Mouse (Mus musculus): ENCODE measurements around the gene A930017K11Rik. TPM values are rescaled to one million over a fixed set of nuclear protein-coding genes. Genes with fewer than 3 reads are reported as not detected.

A930017K11Rik gene
- total RNA-seq, 2 experiments from 2014 or later = not detected

GRCm38 (mm10) chr17:25959630-25960467 lies 7.5 kb upstream of the A930017K11Rik start:
- no peak for DNase-seq
- intact Hi-C loops (cut with DNase I) = no loop called here

- intact Hi-C loops (cut with DNase I) = no loop called here
These were observed 6.6 kb upstream of the A930017K11Rik start for GRCm38 (mm10) chr17:25958771-25959494.

GRCm38 (mm10) chr17:25957586-25958051 lies 5.3 kb upstream of the A930017K11Rik start:
- DNase-seq = peak; percentile 93
- intact Hi-C loops (cut with DNase I) = no loop called here

More at GRCm38 (mm10) chr17:25958771-25959494, 6.6 kb upstream of the A930017K11Rik start:
- DNase-seq = peak; percentile 69

DNA sequence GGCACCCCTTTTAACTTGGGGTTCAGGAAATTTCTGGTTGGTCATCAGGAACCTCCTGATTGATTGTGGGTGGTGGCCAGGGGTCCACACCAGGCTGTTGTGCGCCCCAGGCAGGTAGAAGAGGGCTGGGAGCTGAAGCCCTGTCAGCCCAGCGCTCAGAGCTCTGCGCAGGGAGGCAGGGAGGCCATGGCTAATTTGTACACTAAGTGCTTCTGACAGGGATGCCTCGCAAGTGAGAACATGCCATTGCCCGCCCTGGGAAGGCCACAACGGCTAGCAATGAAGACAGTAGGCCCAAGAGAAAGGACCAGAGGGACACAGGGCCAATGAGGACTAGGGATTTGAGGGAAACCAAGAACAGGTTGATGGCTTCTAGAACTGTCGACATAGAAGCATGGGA lies 4.3 kb upstream of the A930017K11Rik start:
- intact Hi-C loops (cut with DNase I) = no loop called here
- peak; percentile 58 for DNase-seq

GRCm38 (mm10) chr17:25956201-25956600 lies 3.8 kb upstream of the A930017K11Rik start:
- peak; percentile 89 for DNase-seq
- intact Hi-C loops (cut with DNase I) = no loop called here

DNA sequence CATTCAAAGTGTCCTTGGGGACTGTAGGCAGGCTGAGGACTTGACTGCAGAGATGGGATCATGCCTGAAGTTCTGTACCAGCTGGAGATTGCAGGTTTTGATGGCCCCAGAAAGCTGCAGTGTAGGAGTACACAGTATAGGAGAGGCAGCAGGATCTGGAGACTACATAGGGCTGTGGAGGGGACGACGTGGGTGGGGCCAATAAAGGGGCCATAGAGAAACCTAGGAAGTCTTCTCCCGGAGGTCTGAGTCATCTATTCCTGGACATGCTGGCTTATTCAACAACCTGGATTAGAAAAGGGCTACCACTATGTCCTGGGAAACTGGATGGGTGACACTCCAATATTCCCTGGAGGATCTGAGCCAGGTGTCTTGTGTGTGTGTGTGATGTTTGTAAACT lies 3.4 kb upstream of the A930017K11Rik start:
- intact Hi-C loops (cut with DNase I) = no loop called here
- no peak for DNase-seq

DNA sequence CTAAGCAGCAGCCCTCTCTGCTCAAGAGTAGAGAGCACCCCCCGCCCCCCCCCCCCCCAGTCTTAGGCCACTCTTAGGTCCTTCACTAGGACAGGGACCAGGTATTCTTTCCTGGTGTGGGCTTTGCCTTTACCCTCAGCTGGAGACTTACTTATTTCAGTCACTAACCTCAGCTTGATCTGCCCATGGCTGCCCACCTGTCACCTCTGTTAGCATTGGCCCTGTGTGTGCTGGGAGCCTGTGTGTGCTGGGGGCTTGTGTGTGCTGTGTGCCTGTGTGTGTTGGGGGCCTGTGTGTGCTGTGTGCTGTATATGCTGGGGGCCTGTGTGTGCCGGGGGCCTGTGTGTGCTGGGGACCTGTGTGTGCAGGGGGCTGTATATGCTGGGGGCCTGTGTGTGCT lies 2.3 kb upstream of the A930017K11Rik start:
- intact Hi-C loops (cut with DNase I) = no loop called here
- DNase-seq = no peak

- intact Hi-C loops (cut with DNase I) = no loop called here
- DNase-seq = peak; percentile 69
These were observed 796 bp upstream of the A930017K11Rik start for GRCm38 (mm10) chr17:25953161-25953560.

DNA sequence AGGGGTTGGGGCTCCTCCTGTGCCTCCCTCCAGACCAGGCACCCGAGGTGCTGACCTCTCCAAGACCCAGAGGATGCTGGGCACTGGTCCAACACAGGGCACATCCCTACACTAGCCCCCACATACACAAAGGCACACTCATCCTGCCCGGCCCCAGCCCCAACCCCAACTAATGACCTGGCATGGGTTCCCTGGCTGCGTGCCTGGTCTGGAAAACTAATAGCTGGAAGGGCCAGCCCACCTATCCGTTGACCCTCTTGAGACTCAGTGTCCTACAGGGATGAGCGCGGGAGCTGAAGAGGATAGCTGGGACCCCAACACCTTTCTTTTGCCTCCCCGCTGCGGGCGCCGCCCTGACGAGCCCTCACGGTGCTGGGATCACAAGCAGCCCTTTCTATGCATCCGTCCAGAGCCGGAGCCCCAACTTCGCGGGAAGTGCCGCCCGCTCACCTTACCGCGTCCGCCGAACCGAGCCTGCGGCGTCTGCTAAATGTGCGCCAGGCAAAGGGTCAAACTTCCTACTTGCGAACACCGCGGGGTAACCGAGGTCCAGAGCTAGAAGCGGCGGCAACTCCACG lies 1.1 kb downstream of the A930017K11Rik start:
- intact Hi-C loops (cut with DNase I) = no loop called here
- DNase-seq = peak; percentile 67

DNA sequence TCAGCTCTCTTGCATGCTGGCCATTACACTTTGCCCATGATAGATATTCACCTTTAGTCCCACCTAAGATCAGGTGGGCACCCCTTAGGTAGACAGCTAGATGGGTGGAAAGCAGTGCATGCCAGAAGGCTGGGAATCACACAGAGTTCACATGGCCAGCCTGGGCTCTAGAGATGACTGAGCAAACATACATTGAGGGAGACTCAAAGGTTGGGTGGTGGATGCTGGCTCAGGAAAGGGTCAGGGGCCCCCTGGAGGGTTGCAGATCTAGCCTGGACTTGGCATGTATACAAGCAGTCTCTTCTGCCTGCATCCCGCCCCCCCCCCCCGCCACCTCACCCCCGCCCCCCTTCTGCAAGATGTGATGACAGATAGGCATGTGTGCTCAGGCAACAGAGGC lies 1.7 kb downstream of the A930017K11Rik start:
- intact Hi-C loops (cut with DNase I) = no loop called here

DNA sequence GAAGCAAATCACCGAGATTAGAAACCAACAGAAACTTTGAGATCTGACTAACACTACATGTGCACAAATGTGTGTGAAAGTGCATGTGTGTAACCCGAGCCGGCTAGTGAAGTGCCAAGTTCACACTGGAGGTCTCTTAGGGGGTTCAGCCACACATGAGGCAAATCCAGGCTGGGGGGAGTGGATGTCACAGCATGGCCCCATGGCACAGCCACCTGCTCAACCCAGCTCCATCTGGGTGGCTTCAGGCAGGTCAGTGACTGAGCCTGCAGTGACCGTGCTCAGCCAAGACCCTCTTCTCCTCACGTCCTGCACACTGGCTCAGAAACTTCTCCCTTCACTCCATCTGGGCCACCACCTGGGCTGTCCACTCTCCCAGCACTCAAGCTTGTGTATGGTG lies 2.4 kb downstream of the A930017K11Rik start:
- peak; percentile 61 for DNase-seq
- intact Hi-C loops (cut with DNase I) = no loop called here

More for the DNA sequence above, 1.7 kb downstream of the A930017K11Rik start:
- no peak for DNase-seq

GRCm38 (mm10) chr17:25948051-25948450 lies 4.3 kb downstream of the A930017K11Rik start:
- peak; percentile 55 for DNase-seq
- intact Hi-C loops (cut with DNase I) = no loop called here

- no peak for DNase-seq
- intact Hi-C loops (cut with DNase I) = no loop called here
These were observed 4.8 kb downstream of the A930017K11Rik start for GRCm38 (mm10) chr17:25947576-25947975.

DNA sequence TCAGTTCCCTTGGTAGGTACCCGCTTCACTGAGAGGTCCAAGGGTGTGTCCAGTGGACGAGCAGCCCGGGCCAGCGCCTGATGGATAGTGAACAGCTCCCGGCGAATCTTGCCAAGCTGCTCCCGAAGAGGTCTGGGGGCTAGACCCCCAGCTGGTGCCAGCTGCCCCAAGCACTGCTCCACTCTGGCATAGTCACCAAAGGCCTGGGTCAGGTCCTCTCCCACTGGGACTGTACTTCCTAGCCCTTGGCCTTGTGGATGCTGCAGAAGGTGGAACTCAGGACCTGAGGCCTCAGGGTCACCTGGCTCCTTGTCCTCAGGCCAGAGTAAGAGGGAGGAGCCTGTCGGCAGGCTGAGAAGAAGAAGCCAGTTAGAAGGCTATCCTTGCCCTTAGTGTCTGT lies 5.5 kb downstream of the A930017K11Rik start:
- no peak for DNase-seq
- intact Hi-C loops (cut with DNase I) = no loop called here

DNA sequence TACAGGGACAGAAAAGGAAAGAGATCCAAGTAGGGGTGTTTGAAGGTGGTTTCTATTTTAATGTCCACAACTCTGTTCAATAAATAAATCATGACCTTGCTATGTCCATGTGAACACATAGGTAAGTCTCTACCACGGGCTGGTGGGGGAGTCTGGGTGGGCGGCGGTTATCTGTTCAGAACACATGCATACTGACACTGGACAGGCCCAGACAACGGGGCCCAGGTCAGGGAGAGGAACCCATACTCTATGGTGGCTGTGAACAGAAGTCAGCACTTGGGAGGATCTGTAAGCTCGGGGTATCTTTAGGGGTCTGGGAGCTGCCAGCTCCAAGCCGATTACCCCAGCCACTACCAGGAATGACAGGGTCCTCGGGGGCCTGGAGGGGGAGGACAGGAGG lies 6.0 kb downstream of the A930017K11Rik start:
- intact Hi-C loops (cut with DNase I) = no loop called here
- DNase-seq = no peak

- intact Hi-C loops (cut with DNase I) = no loop called here
- DNase-seq = no peak
These were observed 6.7 kb downstream of the A930017K11Rik start for GRCm38 (mm10) chr17:25945517-25946155.

- DNase-seq = no peak
- intact Hi-C loops (cut with DNase I) = no loop called here
These were observed 7.8 kb downstream of the A930017K11Rik start, which contains the start of the genes Pigq and Nhlrc4 for GRCm38 (mm10) chr17:25944366-25945163. Gene Pigq (minus strand): TSS chr17:25944936. Gene Nhlrc4 (minus strand): TSS chr17:25944961.

- intact Hi-C loops (cut with DNase I) = no loop called here
- no peak for DNase-seq
These were observed 8.6 kb downstream of the A930017K11Rik start for GRCm38 (mm10) chr17:25943769-25944168.

GRCm38 (mm10) chr17:25943221-25943620 lies 9.1 kb downstream of the A930017K11Rik start:
- intact Hi-C loops (cut with DNase I) = no loop called here
- no peak for DNase-seq

- DNase-seq = no peak
- intact Hi-C loops (cut with DNase I) = no loop called here
These were observed 9.7 kb downstream of the A930017K11Rik start for GRCm38 (mm10) chr17:25942597-25943151.

All from left cerebral cortex, postnatal 4 days (tissue).